Mouse (Mus musculus): ENCODE measurements around the gene Rnf5. TPM values are rescaled to one million over a fixed set of nuclear protein-coding genes. Genes with fewer than 3 reads are reported as not detected.

The Rnf5 gene
- total RNA-seq, 2 experiments from 2014 or later, result 16.6 to 39.4 TPM

DNA sequence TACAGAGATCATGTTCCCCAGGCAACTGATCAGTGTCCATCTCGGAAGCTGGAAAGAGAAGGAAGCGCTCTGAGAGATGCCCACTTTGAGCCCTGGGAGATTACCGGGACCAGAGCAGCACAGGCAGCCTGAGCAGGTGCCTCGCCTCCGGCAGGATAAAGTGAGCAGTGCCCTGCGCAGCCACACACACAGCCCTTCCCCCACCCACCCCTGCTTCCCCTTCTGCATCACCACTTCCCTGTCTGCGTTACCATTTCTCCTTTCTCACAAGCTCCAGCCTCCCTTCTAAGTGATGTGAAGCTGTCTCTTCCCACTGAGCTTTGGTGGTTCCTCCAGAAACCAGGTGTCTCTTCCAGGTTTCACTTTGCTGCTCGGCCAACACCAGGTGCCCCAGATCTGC lies 42.3 kb downstream of the Rnf5 start:
- ATAC-seq (replicated peaks; ENCODE audit: low FRiP score, poor library complexity, severe bottlenecking), result no peak

DNA sequence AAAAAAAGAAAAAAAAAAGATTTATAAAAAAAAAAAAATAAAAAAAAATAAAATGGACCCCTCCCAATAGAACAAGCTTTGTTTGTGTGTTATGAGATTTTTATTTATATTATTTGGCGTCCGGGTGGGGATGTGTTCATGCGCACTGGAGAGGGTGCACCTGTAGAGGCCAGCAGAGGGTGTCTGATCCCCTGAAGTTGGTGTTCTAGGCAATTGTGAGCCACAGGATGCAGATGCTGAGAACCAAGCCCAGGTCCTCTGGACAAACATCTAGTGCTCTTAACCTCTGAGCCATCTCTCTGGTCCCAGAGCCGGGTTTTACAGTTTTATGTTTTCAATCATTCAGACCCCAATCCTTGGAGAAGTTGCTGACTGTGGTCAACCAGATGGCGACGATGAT lies 43.1 kb downstream of the Rnf5 start:
- no peak for ATAC-seq (replicated peaks; ENCODE audit: low FRiP score, poor library complexity, severe bottlenecking)

DNA sequence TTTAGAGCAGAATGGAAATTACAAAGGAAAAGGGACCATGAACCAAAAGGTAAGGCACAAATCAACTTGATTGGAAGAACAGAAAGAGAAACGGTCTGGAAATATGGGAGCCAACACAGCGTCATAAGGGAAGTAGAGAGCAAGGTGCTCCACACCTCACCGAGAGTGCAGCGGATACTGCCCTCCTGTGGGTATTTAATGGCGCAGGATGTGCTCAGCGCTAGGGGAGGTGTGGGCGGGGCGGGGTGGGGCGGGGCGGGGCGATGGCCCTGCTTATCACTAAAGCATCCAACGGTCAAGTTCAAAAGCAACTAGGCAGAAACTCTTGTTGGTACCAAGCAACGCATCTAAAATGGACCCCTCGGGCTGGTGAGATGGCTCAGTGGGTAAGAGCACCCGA lies 43.6 kb downstream of the Rnf5 start:
- no peak for ATAC-seq (replicated peaks; ENCODE audit: low FRiP score, poor library complexity, severe bottlenecking)

DNA sequence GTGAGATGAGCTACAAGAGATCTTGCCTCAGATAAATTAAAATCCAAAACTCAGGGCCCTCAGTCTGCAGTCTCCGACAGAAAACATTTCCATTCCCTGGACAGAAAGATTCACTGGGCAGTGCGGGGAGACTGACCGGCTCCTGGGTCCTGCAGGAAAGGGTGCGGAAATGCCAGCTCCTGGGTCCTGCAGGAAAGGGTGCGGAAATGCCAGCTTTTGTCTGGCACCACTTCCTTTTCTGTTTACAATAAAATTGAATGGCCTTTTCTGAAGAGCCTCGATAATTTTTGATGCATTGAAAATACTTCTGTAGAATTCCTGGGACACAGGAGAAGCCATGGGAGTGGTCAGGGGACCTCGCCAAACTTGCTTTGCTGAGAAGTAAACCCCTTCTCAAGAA lies 44.4 kb downstream of the Rnf5 start:
- no peak for ATAC-seq (replicated peaks; ENCODE audit: low FRiP score, poor library complexity, severe bottlenecking)

DNA sequence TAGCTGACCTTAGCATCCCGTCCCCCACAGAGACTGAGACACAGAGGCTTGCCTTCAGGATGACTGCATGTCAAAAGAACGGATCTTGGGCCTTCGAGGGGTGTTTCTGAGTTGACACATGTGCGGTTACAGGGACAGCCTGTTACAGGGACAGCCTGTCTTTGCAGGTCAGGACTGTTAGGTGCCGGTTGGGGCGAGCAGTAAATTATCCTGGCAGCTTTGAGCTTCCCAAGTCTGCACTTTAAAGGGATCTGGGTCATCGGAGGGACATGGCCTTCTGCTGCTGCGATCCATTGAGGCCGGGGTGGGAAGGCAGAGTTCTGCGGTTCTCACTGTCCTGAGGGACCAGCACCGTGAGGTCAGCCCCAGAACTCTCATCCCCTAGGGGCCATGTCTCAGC lies 46.1 kb downstream of the Rnf5 start:
- no peak for ATAC-seq (replicated peaks; ENCODE audit: low FRiP score, poor library complexity, severe bottlenecking)

DNA sequence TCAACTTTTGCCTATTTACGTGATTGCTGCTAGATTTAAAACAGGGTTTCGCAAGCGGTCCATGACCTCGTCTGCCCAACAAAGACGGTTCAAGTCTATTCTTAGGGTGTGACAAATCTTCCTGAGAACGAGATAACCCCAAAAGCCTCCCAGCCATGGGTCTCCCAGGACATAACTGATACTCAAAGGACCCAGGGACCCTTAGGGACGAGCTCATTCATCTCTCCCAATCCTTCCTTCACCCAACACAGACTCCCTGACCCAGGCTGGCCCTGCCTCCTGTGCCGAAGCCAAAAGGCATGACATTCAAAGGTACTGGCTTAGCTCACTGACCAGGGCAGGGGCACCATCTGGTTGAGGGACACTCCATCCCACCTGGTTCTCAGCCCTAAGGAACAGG lies 47.1 kb downstream of the Rnf5 start:
- no peak for ATAC-seq (replicated peaks; ENCODE audit: low FRiP score, poor library complexity, severe bottlenecking)

DNA sequence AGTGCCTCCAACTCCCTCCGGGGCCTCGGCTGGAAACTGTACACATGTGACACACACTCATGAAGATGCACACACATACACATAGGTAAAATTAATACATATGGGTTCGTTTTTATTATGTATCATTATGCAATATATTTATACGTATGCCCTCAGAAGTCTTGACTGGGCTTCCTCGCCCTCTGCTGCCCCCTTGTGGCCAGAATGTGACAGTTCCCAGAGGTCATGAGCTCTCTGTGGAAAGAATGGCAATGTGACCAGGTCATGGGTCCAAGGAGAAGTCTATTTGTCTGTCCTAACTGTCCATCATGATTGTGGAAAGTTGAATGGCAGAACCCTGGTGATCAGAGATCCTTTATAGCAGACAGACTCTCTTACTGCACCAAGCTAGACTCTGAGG lies 48.0 kb downstream of the Rnf5 start:
- peak; percentile 64; the same call in 1 of the 2 replicates for ATAC-seq (replicated peaks; ENCODE audit: low FRiP score, poor library complexity, severe bottlenecking)

Other genes with a start within 250 kb of the Rnf5 start
- gene Btnl2, start 248.9 kb downstream of the Rnf5 start, total RNA-seq (2015; ENCODE audit: low replicate concordance), result not detected in 2 replicates
- not detected in 2 replicates for gene Btnl2, start 248.9 kb downstream of the Rnf5 start, total RNA-seq (2017; ENCODE audit: low replicate concordance)
- gene Btnl1, start 226.6 kb downstream of the Rnf5 start, total RNA-seq (2015; ENCODE audit: low replicate concordance), result not detected in 2 replicates
- gene Btnl1, start 226.6 kb downstream of the Rnf5 start, total RNA-seq (2017; ENCODE audit: low replicate concordance), result not detected in 2 replicates
- gene BC051142, start 204.9 kb downstream of the Rnf5 start, total RNA-seq (2015; ENCODE audit: low replicate concordance), result not detected in 2 replicates
- not detected in 2 replicates for gene BC051142, start 204.9 kb downstream of the Rnf5 start, total RNA-seq (2017; ENCODE audit: low replicate concordance)
- gene Btnl4, start 126.4 kb downstream of the Rnf5 start, total RNA-seq (2015; ENCODE audit: low replicate concordance), result not detected in 2 replicates
- 0.51 TPM in 1 of 2 replicates, not detected in the other for gene Btnl4, start 126.4 kb downstream of the Rnf5 start, total RNA-seq (2017; ENCODE audit: low replicate concordance)
- gene Btnl6, start 86.3 kb downstream of the Rnf5 start, total RNA-seq (2015; ENCODE audit: low replicate concordance), result not detected in 2 replicates
- gene Btnl6, start 86.3 kb downstream of the Rnf5 start, total RNA-seq (2017; ENCODE audit: low replicate concordance), result 0.39 and 0.61 TPM in 2 replicates
- under 0.01 TPM in 1 of 2 replicates, not detected in the other for gene Notch4, start 39.4 kb downstream of the Rnf5 start, total RNA-seq (2015; ENCODE audit: low replicate concordance)
- gene Notch4, start 39.4 kb downstream of the Rnf5 start, total RNA-seq (2017; ENCODE audit: low replicate concordance), result not detected in 2 replicates
- gene Gpsm3, start 13.9 kb downstream of the Rnf5 start, total RNA-seq (2015; ENCODE audit: low replicate concordance), result 21.8 and 24.1 TPM in 2 replicates
- gene Gpsm3, start 13.9 kb downstream of the Rnf5 start, total RNA-seq (2017; ENCODE audit: low replicate concordance), result 4.9 and 22.2 TPM in 2 replicates
- gene Pbx2, start 12.4 kb downstream of the Rnf5 start, total RNA-seq (2015; ENCODE audit: low replicate concordance), result 8.3 and 9.2 TPM in 2 replicates
- gene Pbx2, start 12.4 kb downstream of the Rnf5 start, total RNA-seq (2017; ENCODE audit: low replicate concordance), result 8.7 and 19.7 TPM in 2 replicates
- gene Ager, start 5.8 kb downstream of the Rnf5 start, total RNA-seq (2015; ENCODE audit: low replicate concordance), result 0.84 and 1.1 TPM in 2 replicates
- 1.7 TPM in 1 of 2 replicates, not detected in the other for gene Ager, start 5.8 kb downstream of the Rnf5 start, total RNA-seq (2017; ENCODE audit: low replicate concordance)
- gene Agpat1, start 572 bp upstream of the Rnf5 start, total RNA-seq (2015; ENCODE audit: low replicate concordance), result 12.6 and 17.3 TPM in 2 replicates
- gene Agpat1, start 572 bp upstream of the Rnf5 start, total RNA-seq (2017; ENCODE audit: low replicate concordance), result 8.0 and 10.3 TPM in 2 replicates
- 3.2 TPM in 1 of 2 replicates, not detected in the other for gene Egfl8, start 12.3 kb upstream of the Rnf5 start, total RNA-seq (2015; ENCODE audit: low replicate concordance)
- not detected in 2 replicates for gene Egfl8, start 12.3 kb upstream of the Rnf5 start, total RNA-seq (2017; ENCODE audit: low replicate concordance)
- 6.7 and 13.0 TPM in 2 replicates for gene Ppt2, start 24.8 kb upstream of the Rnf5 start, total RNA-seq (2015; ENCODE audit: low replicate concordance)
- 3.2 and 4.0 TPM in 2 replicates for gene Ppt2, start 24.8 kb upstream of the Rnf5 start, total RNA-seq (2017; ENCODE audit: low replicate concordance)
- gene Prrt1, start 25.8 kb upstream of the Rnf5 start, total RNA-seq (2015; ENCODE audit: low replicate concordance), result not detected in 2 replicates
- not detected in 2 replicates for gene Prrt1, start 25.8 kb upstream of the Rnf5 start, total RNA-seq (2017; ENCODE audit: low replicate concordance)
- 2.5 TPM in 1 of 2 replicates, not detected in the other for gene Fkbpl, start 41.1 kb upstream of the Rnf5 start, total RNA-seq (2015; ENCODE audit: low replicate concordance)
- gene Fkbpl, start 41.1 kb upstream of the Rnf5 start, total RNA-seq (2017; ENCODE audit: low replicate concordance), result 2.6 and 4.9 TPM in 2 replicates
- 5.4 and 8.3 TPM in 2 replicates for gene Atf6b, start 43.5 kb upstream of the Rnf5 start, total RNA-seq (2015; ENCODE audit: low replicate concordance)
- 2.6 and 5.0 TPM in 2 replicates for gene Atf6b, start 43.5 kb upstream of the Rnf5 start, total RNA-seq (2017; ENCODE audit: low replicate concordance)
- gene Tnxb, start 66.8 kb upstream of the Rnf5 start, total RNA-seq (2015; ENCODE audit: low replicate concordance), result not detected in 2 replicates
- gene Tnxb, start 66.8 kb upstream of the Rnf5 start, total RNA-seq (2017; ENCODE audit: low replicate concordance), result not detected in 2 replicates
- gene C4b, start 140.2 kb upstream of the Rnf5 start, total RNA-seq (2015; ENCODE audit: low replicate concordance), result 0.36 TPM in 1 of 2 replicates, not detected in the other
- gene C4b, start 140.2 kb upstream of the Rnf5 start, total RNA-seq (2017; ENCODE audit: low replicate concordance), result under 0.01 and 2.1 TPM in 2 replicates
- gene Cyp21a1, start 200.9 kb upstream of the Rnf5 start, total RNA-seq (2015; ENCODE audit: low replicate concordance), result not detected in 2 replicates
- gene Cyp21a1, start 200.9 kb upstream of the Rnf5 start, total RNA-seq (2017; ENCODE audit: low replicate concordance), result not detected in 2 replicates
- gene Stk19, start 233.3 kb upstream of the Rnf5 start, total RNA-seq (2015; ENCODE audit: low replicate concordance), result 12.6 and 18.0 TPM in 2 replicates
- gene Stk19, start 233.3 kb upstream of the Rnf5 start, total RNA-seq (2017; ENCODE audit: low replicate concordance), result 20.5 and 22.2 TPM in 2 replicates
- gene Dxo, start 233.3 kb upstream of the Rnf5 start, total RNA-seq (2015; ENCODE audit: low replicate concordance), result 49.4 and 52.0 TPM in 2 replicates
- gene Dxo, start 233.3 kb upstream of the Rnf5 start, total RNA-seq (2017; ENCODE audit: low replicate concordance), result 13.4 and 26.7 TPM in 2 replicates
- 11.3 and 25.6 TPM in 2 replicates for gene Skiv2l, start 246.5 kb upstream of the Rnf5 start, total RNA-seq (2015; ENCODE audit: low replicate concordance)
- gene Skiv2l, start 246.5 kb upstream of the Rnf5 start, total RNA-seq (2017; ENCODE audit: low replicate concordance), result 48.5 and 60.0 TPM in 2 replicates
- gene Nelfe, start 246.7 kb upstream of the Rnf5 start, total RNA-seq (2015; ENCODE audit: low replicate concordance), result 31.9 and 52.3 TPM in 2 replicates
- 18.5 and 30.7 TPM in 2 replicates for gene Nelfe, start 246.7 kb upstream of the Rnf5 start, total RNA-seq (2017; ENCODE audit: low replicate concordance)